Mouse (Mus musculus): ENCODE results near the gene Trmt1. TPM values are rescaled to one million over a fixed set of nuclear protein-coding genes. Genes with fewer than 3 reads are reported as not detected.
"Not testable (repeated sequence)": the region's sequence is repeated elsewhere in the genome, so short reads cannot be mapped to it uniquely, and the experiment has no call there.

The Trmt1 gene
- total RNA-seq, 2 experiments from 2014 or later: 95.2 to 115 TPM

DNA sequence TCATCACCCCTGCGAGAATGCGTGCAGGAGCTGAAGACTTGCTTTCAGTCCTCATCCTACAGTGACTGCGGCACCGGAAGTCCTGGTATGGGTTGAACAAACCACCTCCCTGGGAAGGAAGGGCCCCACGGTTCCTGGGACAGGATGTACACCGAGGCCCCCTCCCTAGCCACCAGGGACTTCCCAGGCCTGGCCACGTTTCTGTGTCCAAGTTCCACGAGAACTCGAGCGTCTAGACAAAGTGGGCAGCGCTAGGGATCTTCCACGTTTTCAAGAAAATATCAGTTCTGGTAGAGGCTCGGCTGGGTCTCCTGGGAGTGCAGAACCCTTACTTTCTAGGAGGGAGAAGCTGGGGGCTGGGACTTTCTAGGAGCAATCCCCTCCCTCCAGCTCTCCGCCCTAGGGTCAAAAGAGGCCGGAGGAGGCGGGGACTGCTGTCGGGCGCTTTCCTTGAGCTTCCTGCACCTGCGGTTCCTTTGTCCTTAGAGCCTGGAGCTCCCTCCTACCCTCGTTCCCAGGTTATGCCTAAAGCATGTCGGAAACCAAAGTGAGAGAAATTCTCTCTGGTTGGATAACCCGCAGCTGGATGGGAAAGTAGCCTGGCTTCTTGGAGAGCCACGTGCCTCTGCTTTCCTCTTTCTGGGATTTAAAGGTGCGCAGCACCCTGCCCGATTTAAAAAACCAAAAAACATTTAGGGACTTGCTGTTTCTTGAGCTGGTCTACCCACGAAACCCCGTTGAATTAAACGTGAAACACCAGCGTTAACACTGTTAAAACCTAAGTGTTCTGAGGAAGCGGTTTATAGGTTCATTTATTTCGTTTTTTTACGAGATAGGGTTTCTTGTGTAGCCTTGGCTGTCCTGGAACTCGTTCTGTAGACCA is 25.9 kb upstream of the Trmt1 start:
- no peak for DNase-seq

- DNase-seq: no peak
These were observed 25.2 kb upstream of the Trmt1 start for GRCm38 (mm10) chr8:84660819-84661457.

- no peak for DNase-seq
These were observed 24.6 kb upstream of the Trmt1 start for GRCm38 (mm10) chr8:84661458-84661871.

- peak in 1 of 2 experiments; percentile 54 for DNase-seq
These were observed 24.0 kb upstream of the Trmt1 start for GRCm38 (mm10) chr8:84661961-84662571.

DNA sequence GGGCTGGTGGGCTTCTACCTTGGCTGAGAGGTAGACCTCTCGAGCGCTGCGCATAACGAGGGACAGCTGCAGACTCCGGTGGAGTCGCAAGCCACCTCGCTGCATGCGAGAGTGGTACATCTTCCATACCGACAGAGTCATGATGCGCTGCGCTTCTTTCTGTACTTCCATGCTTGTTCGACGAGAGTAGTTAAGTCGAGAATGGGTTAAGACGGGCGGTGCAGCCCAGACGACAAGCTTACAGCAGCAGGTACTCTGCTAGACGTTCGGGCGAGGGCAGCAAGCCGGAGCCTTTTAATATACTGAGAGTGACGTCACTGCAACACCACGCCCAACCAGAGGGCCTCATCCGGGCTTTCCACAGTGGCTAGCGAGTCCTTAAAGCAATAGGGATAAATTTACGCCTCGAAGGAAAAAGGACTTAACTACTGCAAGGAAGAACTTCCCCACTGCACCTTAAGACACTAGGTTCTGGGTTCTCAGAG is 23.5 kb upstream of the Trmt1 start, which contains the start of gene Ier2:
Gene Ier2 (minus strand): TSS at position 272 of the 485 bp plus-strand sequence.
- DNase-seq: peak; percentile 91 to 93

DNA sequence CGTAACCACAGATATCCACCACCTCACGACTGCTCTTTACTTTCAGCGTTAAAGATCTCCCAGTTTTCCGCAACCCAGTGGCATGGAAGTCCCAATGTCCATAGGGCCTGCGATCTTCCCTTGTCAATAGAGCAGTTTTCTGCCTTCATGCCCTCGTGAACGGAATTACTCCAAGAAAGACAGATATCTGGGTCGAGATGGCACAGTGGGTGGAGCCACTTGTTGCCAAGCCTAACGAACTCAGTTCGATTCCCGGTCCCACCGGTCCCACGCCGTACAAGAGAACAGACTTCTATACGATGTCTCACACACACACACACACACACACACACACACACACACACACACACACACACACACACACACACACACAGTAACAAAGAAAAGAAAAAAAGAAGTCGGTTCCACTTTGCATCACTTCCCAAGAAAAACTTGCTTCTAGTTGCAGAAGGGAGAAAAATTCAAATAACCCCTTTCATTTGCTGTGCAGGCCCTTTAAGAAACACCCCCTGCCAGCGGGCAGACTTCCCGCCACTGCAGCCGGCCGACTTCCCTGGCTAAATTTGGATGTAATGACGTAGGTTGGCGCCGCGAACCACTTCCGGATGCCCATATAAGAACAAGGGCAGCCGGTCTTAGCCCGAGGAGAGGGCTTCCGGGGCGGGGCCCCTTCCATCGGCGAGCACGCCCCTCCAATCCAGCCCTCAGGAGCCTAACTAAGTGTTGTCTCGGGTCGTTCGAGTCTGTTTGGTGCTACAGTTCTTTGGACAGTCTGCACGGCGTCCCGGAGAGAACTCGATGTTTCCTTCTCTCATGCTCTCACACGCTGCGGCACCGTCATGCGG is 22.4 kb upstream of the Trmt1 start:
- peak; percentile 96 for DNase-seq

GRCm38 (mm10) chr8:84664566-84665384 is 21.3 kb upstream of the Trmt1 start:
- DNase-seq: peak; percentile 80 to 81

DNA sequence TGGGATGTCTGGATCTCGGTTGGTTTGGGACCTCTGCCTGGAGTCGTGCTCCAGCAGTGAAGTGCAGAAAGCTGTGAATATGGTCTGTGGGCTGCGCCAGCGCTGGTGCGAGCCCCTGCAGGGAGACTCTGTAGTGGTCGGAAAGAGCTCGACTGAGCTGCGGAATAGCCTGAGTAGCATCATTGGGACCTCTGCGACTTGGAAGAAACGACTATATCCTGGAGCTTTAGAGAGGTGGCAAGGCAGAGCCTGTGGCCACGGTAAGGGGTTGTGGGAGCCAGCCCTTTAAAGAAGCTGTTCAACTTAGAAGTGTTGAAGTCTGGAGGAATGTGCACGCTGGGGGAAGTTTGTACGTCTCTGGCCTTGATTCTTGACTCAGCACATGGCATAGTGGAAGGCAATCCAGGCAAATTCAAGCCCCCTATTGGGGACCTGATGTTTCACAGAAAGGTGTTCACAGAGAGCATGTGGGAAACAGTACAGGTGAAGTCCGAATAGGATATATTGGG is 20.7 kb upstream of the Trmt1 start:
- DNase-seq: no peak

DNA sequence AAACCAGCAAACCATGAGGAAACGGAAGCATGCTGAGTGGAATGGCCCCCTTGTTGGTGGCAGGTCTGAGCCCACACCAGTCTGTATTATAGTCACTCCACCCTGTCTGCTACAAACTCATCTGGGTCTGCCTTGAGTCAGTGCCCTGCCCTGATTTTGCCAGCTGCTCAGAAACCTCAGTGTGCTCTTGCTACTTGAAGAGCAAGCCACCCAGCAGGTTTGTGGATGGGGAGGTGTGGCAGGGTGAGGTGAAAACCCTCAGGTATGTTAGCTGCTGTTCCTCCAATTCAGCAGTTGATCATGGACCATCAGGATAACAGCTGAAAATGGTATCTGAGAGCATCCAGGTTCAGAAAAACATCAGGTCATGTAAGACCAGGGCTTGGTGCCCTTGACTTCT is 18.0 kb upstream of the Trmt1 start:
- DNase-seq: no peak

DNA sequence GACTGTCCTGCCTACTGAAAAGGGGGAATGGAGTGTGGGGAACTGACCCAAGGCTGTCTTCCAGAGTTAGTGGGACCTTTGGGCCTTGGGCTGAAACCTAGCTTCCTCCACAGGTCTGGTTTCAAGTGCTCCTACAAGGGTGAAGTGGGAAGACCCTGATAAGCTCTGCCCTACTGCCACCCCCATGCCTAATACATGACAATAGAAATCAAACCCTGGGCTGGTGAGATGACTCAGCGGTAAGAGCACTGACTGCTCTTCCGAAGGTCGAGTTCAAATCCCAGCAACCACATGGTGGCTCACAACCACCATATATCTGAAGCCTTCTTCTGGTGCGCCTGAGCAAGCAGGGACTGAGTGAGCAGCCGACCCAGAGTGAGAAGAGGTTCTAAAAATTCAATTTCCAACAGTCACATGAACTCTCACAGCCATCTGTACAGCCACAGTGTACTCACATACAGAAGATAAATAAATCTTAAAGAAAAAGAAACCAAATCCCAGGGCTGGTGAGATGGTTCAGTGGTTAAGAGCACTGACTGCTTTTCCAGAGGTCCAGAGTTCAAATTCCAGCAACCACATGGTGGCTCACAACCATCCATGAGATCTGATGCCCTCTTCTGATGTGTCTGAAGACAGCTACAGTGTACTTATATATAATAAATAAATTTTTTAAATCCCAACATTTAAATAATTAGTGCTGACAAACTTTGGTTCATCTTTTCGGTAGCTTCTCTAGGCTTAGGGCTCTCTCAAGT is 17.2 kb upstream of the Trmt1 start:
- no peak for DNase-seq

DNA sequence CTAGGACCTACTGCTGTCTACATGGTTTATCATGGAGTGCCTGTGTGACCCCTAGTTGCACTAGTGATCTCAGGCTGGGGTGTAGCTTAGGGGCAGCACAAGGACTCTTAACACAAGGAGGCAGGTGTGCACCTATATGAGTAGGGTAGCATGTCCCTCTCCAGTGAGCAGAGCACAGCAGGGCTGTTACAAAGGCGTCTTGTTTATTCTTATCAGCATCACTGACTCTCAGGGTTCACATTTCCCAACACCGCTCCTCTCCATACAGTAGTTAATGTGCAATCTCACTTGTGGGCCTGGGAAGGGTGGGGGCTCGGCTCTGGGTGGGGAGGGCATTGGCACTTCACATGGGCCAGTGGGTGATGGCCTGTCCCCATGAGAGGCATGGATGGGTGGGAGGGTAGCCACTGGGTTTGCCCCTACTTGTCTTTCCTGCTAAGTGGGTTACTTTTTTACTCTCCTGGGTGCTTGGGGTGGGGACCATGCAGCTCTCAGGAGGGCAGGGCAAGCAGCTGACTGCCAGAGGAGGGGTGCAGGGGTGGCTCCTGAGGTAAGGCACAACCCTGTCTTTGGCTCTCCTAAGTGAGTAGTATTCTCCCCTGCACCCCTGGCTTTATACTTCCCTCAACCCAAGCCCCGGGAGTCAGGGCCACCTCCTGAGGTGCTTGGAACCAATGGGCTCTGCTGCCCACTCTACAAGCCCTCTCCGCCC is 15.7 kb upstream of the Trmt1 start:
- not testable (repeated sequence) for DNase-seq

DNA sequence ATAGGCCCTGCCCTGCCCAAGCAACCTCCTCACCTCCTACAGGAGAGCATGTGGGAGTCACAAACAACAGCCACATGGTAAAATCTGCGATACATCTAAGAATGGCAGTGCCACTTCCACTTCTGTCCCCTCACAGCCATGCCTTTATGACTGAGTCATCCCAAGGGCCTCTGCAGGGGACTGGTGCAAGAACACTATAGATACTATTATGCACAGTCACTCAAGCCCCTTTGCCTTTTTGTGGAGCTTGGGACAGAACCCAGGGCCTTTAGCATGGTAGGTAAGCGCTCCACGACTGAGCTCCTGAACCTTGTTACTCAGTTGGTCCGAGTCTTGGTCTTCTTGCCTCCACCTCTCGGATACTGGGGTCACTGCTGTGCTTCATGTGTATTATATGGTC is 8.8 kb upstream of the Trmt1 start:
- DNase-seq: no peak

DNA sequence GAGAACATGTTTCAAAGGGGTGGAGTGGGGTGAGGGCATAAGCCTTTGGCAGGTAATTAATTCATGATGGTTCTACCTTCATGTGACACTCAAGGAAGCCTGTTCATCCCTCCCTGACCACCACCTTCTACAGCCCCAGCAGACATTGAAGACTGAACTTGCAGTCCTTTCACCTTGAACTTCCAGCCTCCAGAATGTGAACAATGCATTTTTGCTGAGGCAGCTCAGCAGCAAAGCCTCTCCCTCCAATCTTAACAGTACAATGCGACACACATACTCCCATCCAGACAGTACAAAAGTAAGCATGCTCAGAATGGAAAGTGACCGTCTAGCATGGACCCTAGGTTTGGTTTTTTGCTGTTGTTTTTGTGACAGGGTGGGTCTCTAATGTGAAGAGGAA is 4.6 kb upstream of the Trmt1 start:
- no peak for DNase-seq

GRCm38 (mm10) chr8:84682257-84682656 is 3.9 kb upstream of the Trmt1 start:
- no peak for DNase-seq

- DNase-seq: no peak
These were observed 1.6 kb upstream of the Trmt1 start for GRCm38 (mm10) chr8:84684537-84684936.

GRCm38 (mm10) chr8:84687003-84687704 is 1.0 kb downstream of the Trmt1 start:
- DNase-seq: no peak

DNA sequence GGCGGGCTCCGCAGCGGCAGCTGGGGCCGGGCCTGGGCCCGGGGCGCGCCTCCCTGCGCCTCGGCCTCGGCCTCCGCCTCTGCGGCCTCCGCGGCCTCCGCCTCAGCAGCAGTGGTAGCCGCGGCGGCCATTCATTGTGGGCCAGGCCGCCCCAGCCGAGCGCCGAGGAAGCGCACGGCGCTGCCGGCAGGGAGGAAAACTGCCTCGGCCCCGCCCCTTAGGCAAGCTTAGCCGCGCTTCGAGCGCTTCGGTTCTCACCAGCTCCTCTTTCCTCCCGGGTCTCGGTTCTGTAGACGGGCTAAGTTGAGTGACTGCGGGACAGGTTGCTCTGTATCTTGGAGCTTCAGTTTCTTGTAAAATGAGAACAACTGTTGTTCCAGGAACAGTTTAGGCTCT is 1.6 kb downstream of the Trmt1 start, which contains the start of gene Nacc1:
Gene Nacc1 (minus strand): TSS at position 158 of the 396 bp plus-strand sequence.
- DNase-seq: peak; percentile 83 to 86

DNA sequence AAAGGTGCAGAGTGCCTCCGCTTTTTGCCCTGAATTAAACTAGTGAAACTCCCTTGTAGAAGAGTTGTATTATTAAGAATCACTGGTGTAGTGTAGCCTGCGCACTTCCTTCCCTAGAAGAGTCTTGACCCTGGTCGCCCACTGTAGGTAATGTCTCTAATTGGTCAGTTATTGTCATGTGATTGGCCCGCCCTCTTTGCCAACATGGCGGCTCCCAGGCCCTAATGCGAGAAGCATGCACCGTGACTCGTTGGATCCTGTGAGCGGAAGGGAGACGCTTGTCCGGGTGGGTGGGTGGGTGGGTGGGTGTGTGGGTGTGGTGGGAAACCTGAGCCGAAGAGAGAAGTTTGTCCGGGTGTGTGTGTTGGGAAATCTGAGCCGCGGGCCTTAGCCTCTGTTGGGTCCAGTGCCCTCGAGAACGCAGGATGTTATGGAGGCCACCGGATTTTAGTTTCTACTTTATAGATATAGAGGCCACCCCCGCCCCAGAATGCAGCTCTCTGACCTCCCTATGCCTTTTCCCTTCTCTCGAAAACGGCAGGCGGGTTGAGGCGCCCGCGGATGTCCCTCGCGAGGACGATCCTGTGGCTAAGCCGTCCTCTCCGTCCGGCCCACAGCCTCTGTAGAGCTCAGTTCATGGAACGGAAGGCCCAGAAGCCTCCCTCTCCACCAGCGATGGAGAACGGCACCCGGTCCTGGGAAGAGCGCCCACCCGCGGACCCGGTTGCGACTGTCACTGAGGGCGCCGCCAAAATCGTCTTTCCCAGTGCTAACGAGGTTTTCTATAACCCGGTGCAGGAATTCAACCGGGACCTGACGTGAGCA is 3.2 kb downstream of the Trmt1 start:
- DNase-seq: peak; percentile 84 to 91

All from layer of hippocampus, postnatal 36 days (tissue).